Mouse (Mus musculus): ENCODE measurements around the gene Slc25a35.
A peak's percentile ranks its signal among the peaks of the same experiment; 100 is the strongest.
"Not testable (repeated sequence)": the region's sequence is repeated elsewhere in the genome, so short reads cannot be mapped to it uniquely, and the experiment has no call there.

The Slc25a35 gene

GRCm38 (mm10) chr11:69008182-69009121, 40.5 kb downstream of the Slc25a35 start, which contains the start of gene Pfas:
Gene Pfas, minus strand, starts transcription at chr11:69008460.
- DNase-seq, result peak; percentile 94

- DNase-seq, result no peak
Observed at GRCm38 (mm10) chr11:69009508-69009907, 41.6 kb downstream of the Slc25a35 start.

DNA sequence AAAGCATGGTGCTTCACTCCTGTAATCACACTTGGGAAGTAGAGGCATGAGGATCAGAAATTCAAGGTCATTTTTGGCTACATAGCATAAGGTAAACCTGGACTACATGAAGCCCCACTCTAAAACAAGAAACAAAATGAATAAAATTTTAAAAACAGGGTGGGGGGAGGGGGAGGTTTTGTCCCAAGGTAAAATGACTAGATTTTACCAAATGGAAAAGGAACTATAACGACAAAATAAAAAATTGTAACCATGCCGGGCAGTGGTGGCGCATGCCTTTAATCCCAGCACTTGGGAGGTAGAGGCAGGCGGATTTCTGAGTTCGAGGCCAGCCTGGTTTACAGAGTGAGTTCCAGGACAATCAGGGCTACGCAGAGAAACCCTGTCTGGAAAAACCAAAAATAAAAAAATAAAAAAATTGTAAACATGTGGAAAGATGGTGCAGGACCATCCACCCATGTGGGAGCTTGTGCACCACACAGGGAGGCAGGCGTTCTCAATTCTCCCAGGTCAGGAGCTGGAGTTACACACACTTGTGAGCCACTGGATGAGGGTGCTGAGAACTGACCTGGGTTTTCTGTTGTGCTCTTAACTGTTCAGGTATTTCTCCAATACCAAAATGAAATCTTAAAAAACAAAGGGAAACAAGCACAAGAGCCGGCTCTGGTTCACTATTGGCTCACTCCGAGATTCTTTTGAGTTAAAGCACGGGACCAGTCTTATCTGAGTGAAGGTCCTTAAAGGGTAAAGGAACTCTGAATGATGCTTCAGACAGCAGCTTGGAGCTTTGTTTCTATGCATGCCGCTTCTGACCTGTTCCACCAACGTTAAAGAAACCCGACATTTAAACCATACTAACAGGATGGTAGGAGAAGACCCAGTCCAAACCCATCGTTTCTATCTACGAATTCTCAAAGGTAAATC, 42.7 kb downstream of the Slc25a35 start:
- DNase-seq, result no peak

GRCm38 (mm10) chr11:69011445-69011844, 43.5 kb downstream of the Slc25a35 start:
- DNase-seq, result not testable (repeated sequence)

GRCm38 (mm10) chr11:69012071-69012601, 44.2 kb downstream of the Slc25a35 start:
- peak; percentile 96 for DNase-seq

- DNase-seq, result peak; percentile 94
Observed at GRCm38 (mm10) chr11:69015644-69016441, 47.9 kb downstream of the Slc25a35 start, which contains the start of gene Ctc1. Gene Ctc1, plus strand, starts transcription at chr11:69015911.

GRCm38 (mm10) chr11:69016755-69017154, 48.8 kb downstream of the Slc25a35 start:
- no peak for DNase-seq

DNA sequence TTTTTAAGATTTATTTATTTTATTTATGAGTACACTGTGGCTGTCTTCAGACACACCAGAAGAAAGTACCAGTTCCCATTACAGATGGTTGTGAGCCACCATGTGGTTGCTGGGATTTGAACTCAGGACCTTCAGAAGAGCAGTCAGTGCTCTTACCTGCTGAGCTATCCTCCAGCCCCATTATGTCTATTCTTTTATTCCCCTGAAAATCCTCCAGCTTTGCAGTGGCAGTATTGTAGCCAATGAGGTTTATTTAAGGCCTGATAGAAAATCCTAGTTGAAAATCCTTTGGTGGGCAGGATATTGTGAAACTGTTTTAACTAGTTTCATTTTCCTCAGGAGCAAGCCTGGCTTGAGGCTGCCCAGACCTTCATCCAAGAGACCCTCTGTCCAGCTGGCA, 52.8 kb downstream of the Slc25a35 start:
- DNase-seq, result no peak
